ENCODE assay signal across 8 mouse cellular contexts in genomic region chr9:43827593-43827992, GRCm38 (mm10).
A peak's percentile ranks its signal among the peaks of the same experiment; 100 is the strongest.
DNase-seq lines count a peak whose midpoint lies in the region; ATAC-seq and TF ChIP-seq lines count a peak whose summit lies in the region.

No protein-coding gene starts in this region.

- DNase-seq in intestine, embryonic 14.5 days (ENCODE audit: low spot score): peak; percentile 69
- DNase-seq in MN1 (ENCODE audit: low spot score): peak; percentile 37
- peak; percentile 50 to 58 for DNase-seq in cerebellum, postnatal 14 days
- peak; percentile 56 to 66 for DNase-seq in heart, postnatal 36 days
- DNase-seq in limb, embryonic 14.5 days (ENCODE audit: low spot score): peak; percentile 23
- DNase-seq in right cerebral cortex, postnatal 14 days: peak; percentile 47

- no peaks in the 10 kb centered on the region for H3K9me3 ChIP-seq in intestine, embryonic 14.5 days (ENCODE audit: control insufficient read depth, low read length)
- H3K9me3 ChIP-seq in intestine, embryonic 15.5 days: no peaks in the 10 kb centered on the region
- no peaks in the 10 kb centered on the region for H3K9me3 ChIP-seq in limb, embryonic 14.5 days (ENCODE audit: control insufficient read depth, low read length)

- H3K4me2 ChIP-seq in intestine, embryonic 14.5 days (ENCODE audit: low read length): no peak overlapping the region
- H3K4me2 ChIP-seq in intestine, embryonic 15.5 days (replicated peaks): no peak overlapping the region
- H3K4me2 ChIP-seq in limb, embryonic 14.5 days (replicated peaks; ENCODE audit: low read depth, low read length, severe bottlenecking): no peak overlapping the region

- no peak for ATAC-seq in intestine, embryonic 14.5 days (replicated peaks; ENCODE audit: low FRiP score, low TSS enrichment, low read depth)
- ATAC-seq in intestine, embryonic 15.5 days: no peak; the same call in 1 of the 2 replicates
- ATAC-seq in limb, embryonic 14.5 days (ENCODE audit: low FRiP score, low read depth): peak; percentile 35; the same call in 1 of the 2 replicates
- no peak for ATAC-seq in inflammation-experienced regulatory T-cells, adult 6 months

- WGBS in intestine, embryonic 14.5 days: 49% methylated on average over 5 of the region's 5 CpGs
- 55% methylated on average over 5 of the region's 5 CpGs for WGBS in intestine, embryonic 15.5 days
- 50% methylated on average over 5 of the region's 5 CpGs for WGBS in limb, embryonic 14.5 days

- no peaks in the 10 kb centered on the region for H3K27me3 ChIP-seq in intestine, embryonic 14.5 days (replicated peaks; ENCODE audit: control insufficient read depth, insufficient read depth, low read length)
- no peaks in the 10 kb centered on the region for H3K27me3 ChIP-seq in intestine, embryonic 15.5 days (replicated peaks)
- H3K27me3 ChIP-seq in limb, embryonic 14.5 days (ENCODE audit: control insufficient read depth, insufficient read depth, low read length): no peaks in the 10 kb centered on the region

- 0 out of 2 replicates have a peak, but pooled peaks cover 6% of the 10 kb centered on the region for H3K4me1 ChIP-seq in intestine, embryonic 14.5 days (replicated peaks; ENCODE audit: control insufficient read depth, insufficient read depth, low read length)
- peaks cover 7% of the 10 kb centered on the region for H3K4me1 ChIP-seq in intestine, embryonic 15.5 days (replicated peaks)
- 0 out of 2 replicates have a peak, but pooled peaks cover 7% of the 10 kb centered on the region for H3K4me1 ChIP-seq in limb, embryonic 14.5 days (ENCODE audit: control insufficient read depth, insufficient read depth, low read length)

- no peak for TF ChIP-seq POLR2A in limb, embryonic 14.5 days (IDR thresholded peaks at IDR 0.05; ENCODE audit: borderline replicate concordance, extremely low read depth, insufficient read depth, insufficient read length)

- no peaks in the 10 kb centered on the region for H3K36me3 ChIP-seq in intestine, embryonic 14.5 days (ENCODE audit: control insufficient read depth, insufficient read depth, low read length)
- no peaks in the 10 kb centered on the region for H3K36me3 ChIP-seq in intestine, embryonic 15.5 days
- no peaks in the 10 kb centered on the region for H3K36me3 ChIP-seq in limb, embryonic 14.5 days (ENCODE audit: control insufficient read depth, insufficient read depth, low read length)

- H3K27ac ChIP-seq in intestine, embryonic 14.5 days (ENCODE audit: low read depth): no peak overlapping the region
- H3K27ac ChIP-seq in intestine, embryonic 15.5 days: no peak overlapping the region
- H3K27ac ChIP-seq in limb, embryonic 14.5 days (replicated peaks; ENCODE audit: low read depth, low read length): no peak overlapping the region

- H3K4me3 ChIP-seq in intestine, embryonic 14.5 days (ENCODE audit: low read depth, low read length): no peak overlapping the region
- H3K4me3 ChIP-seq in intestine, embryonic 15.5 days (replicated peaks): no peak overlapping the region
- H3K4me3 ChIP-seq in limb, embryonic 14.5 days (replicated peaks; ENCODE audit: low read length): no peak overlapping the region

- no peak overlapping the region for H3K9ac ChIP-seq in intestine, embryonic 14.5 days (ENCODE audit: low read length)
- no peak overlapping the region for H3K9ac ChIP-seq in intestine, embryonic 15.5 days
- no peak overlapping the region for H3K9ac ChIP-seq in limb, embryonic 14.5 days (ENCODE audit: low read depth, low read length, severe bottlenecking)

- intact Hi-C loops in heart, postnatal 36 days (cut with DNase I): loop anchor here (1.0 to 5.0 kb wide), 2 partner anchors 84 to 490 kb away; partner anchors contain the start of gene Nectin1
